Mouse (Mus musculus): ENCODE data around the gene Atxn1. TPM values are rescaled to one million over a fixed set of nuclear protein-coding genes. Genes with fewer than 3 reads are reported as not detected.

The Atxn1 gene
- total and polyA plus RNA-seq, 3 experiments = 0.39 to 1.1 TPM; not detected in 1

DNA sequence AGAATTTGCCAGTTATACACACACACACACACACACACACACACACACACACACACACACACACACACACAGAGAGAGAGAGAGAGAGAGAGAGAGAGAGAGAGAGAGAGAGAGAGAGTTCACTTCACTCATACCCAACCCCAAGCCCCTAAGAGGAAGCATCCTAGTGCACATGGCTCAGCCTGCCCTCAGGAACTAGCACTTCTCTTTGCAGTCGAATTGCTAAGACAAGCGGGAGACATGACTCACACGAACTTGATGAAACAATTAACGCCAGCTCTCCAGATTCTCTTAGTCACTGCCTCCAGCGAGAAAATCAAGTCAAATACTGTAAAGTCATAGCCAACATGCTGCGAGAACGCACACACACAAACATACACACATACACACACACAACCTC, 53.0 kb downstream of the Atxn1 start:
- Histone ChIP-seq H3K9ac (ENCODE audit: control insufficient read depth, low read depth, low read length, poor library complexity, severe bottlenecking) (peak overlapping the region; percentile 39), H3K27me3 (ENCODE audit: control insufficient read depth in 1 of 2, insufficient read depth in 2 of 2, low read length in 2 of 2) (no peaks in the 10 kb centered on the region), H3K4me1 (ENCODE audit: control insufficient read depth in 1 of 2, insufficient read depth in 2 of 2, low read length in 2 of 2) (peaks cover 2 to 38% of the 10 kb centered on the region in 2 experiments; a peak in 3 of 4 replicates), H3K4me3 (ENCODE audit: control insufficient read depth in 1 of 2, insufficient read depth in 1 of 2, low read depth in 2 of 2, low read length in 2 of 2) (no peak overlapping the region), H3K27ac (ENCODE audit: control insufficient read depth, low read depth, low read length) (peak overlapping the region; percentile 52), H3K36me3 (ENCODE audit: control insufficient read depth in 1 of 2, insufficient read depth in 2 of 2, low read length in 2 of 2) (peaks cover 0 to 28% of the 10 kb centered on the region in 2 experiments; a peak in 2 of 4 replicates), H3K9me3 (replicated peaks; ENCODE audit: insufficient read depth, low read length) (no peaks in the 10 kb centered on the region), H3K79me2 (ENCODE audit: control insufficient read depth, insufficient read depth, low read length, poor library complexity) (no peaks in the 10 kb centered on the region)
- TF ChIP-seq MYC (IDR thresholded peaks at IDR 0.05; ENCODE audit: low read depth, low read length) = peak; percentile 77
- TF ChIP-seq JUND (IDR thresholded peaks at IDR 0.05; ENCODE audit: low read depth, low read length) = peak; percentile 81; the same call in 1 of the 2 replicates
- TF ChIP-seq ZMIZ1 (IDR thresholded peaks at IDR 0.05; ENCODE audit: low read depth, low read length) = no peak
- peak; percentile 84 for DNase-seq (ENCODE audit: low read depth, low spot score)

DNA sequence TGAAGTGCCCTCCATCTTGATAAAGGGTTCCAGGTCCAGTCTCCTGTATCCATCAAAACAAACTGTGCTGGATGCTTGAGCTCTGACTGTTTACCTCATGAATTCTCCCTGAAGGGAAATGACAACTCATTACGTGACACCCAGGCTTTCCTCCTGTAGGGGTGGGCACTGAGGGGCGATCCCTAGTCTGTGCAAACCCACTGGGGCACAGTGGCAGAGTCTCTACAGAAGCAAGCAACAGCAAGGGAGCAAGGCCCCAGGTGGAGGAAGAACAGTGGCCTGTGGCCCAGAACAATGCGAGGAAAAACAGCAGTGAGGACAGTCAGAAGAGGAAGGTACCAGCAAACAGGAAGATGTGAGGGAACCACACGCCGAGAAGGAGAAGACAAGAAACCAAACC, 53.7 kb downstream of the Atxn1 start:
- Histone ChIP-seq H3K27ac (ENCODE audit: control insufficient read depth, low read depth, low read length) (peak overlapping the region; percentile 52), H3K9me3 (replicated peaks; ENCODE audit: insufficient read depth, low read length) (no peaks in the 10 kb centered on the region), H3K4me3 (ENCODE audit: control insufficient read depth in 1 of 2, insufficient read depth in 1 of 2, low read depth in 2 of 2, low read length in 2 of 2) (no peak overlapping the region), H3K79me2 (ENCODE audit: control insufficient read depth, insufficient read depth, low read length, poor library complexity) (no peaks in the 10 kb centered on the region), H3K27me3 (ENCODE audit: control insufficient read depth in 1 of 2, insufficient read depth in 2 of 2, low read length in 2 of 2) (no peaks in the 10 kb centered on the region), H3K4me1 (ENCODE audit: control insufficient read depth in 1 of 2, insufficient read depth in 2 of 2, low read length in 2 of 2) (peaks cover 2 to 42% of the 10 kb centered on the region in 2 experiments; a peak in 3 of 4 replicates), H3K9ac (ENCODE audit: control insufficient read depth, low read depth, low read length, poor library complexity, severe bottlenecking) (peak overlapping the region; percentile 39), H3K36me3 (ENCODE audit: control insufficient read depth in 1 of 2, insufficient read depth in 2 of 2, low read length in 2 of 2) (peaks cover 0 to 28% of the 10 kb centered on the region in 2 experiments; a peak in 2 of 4 replicates)
- peak; percentile 41 for DNase-seq (ENCODE audit: low read depth, low spot score)
- TF ChIP-seq TCF12 (IDR thresholded peaks at IDR 0.05; ENCODE audit: low read depth, low read length) (no peak), NRF1 (IDR thresholded peaks at IDR 0.05; ENCODE audit: insufficient read depth, low read depth, low read length, poor library complexity, severe bottlenecking) (no peak), MYC (IDR thresholded peaks at IDR 0.05; ENCODE audit: low read depth, low read length) (no peak), RCOR1 (IDR thresholded peaks at IDR 0.05; ENCODE audit: low read depth, low read length) (no peak), EP300 (IDR thresholded peaks at IDR 0.05; ENCODE audit: low read depth in 1 of 2, low read length in 2 of 2) (no peak), MEF2A (IDR thresholded peaks at IDR 0.05; ENCODE audit: extremely low read depth, insufficient replicate concordance, low read depth, low read length, poor library complexity, severe bottlenecking) (no peak), USF1 (IDR thresholded peaks at IDR 0.05; ENCODE audit: low read depth, low read length) (no peak), RAD21 (IDR thresholded peaks at IDR 0.05; ENCODE audit: low read depth, low read length) (no peak), ELF1 (IDR thresholded peaks at IDR 0.05; ENCODE audit: low read depth, low read length) (no peak), ZNF384 (IDR thresholded peaks at IDR 0.05; ENCODE audit: low read depth, low read length) (no peak)

DNA sequence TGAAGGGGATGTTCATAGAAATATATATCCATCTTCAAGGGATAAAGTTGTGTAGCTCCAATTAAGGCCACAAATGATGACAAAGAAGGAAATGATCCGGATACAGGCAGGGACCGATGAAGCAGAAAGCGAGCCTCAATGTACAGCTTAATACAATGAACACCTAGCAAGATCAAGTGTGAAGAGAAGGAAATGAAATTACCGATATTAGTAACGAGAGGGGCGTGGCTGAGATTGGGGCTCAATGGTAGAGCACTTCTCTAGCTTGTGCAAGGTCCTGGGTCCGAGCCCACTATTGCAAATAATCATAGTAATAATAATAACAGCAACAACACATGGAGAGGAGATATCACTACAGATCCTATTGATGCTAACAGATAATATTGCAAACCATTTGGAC, 54.5 kb downstream of the Atxn1 start:
- Histone ChIP-seq H3K9ac (ENCODE audit: control insufficient read depth, low read depth, low read length, poor library complexity, severe bottlenecking) (no peak overlapping the region), H3K36me3 (ENCODE audit: control insufficient read depth in 1 of 2, insufficient read depth in 2 of 2, low read length in 2 of 2) (peaks cover 0 to 33% of the 10 kb centered on the region in 2 experiments; a peak in 2 of 4 replicates), H3K27ac (ENCODE audit: control insufficient read depth, low read depth, low read length) (no peak overlapping the region), H3K4me1 (ENCODE audit: control insufficient read depth in 1 of 2, insufficient read depth in 2 of 2, low read length in 2 of 2) (peaks cover 2 to 47% of the 10 kb centered on the region in 2 experiments; a peak in 3 of 4 replicates), H3K9me3 (replicated peaks; ENCODE audit: insufficient read depth, low read length) (no peaks in the 10 kb centered on the region), H3K79me2 (ENCODE audit: control insufficient read depth, insufficient read depth, low read length, poor library complexity) (no peaks in the 10 kb centered on the region), H3K27me3 (ENCODE audit: control insufficient read depth in 1 of 2, insufficient read depth in 2 of 2, low read length in 2 of 2) (no peaks in the 10 kb centered on the region), H3K4me3 (ENCODE audit: control insufficient read depth in 1 of 2, insufficient read depth in 1 of 2, low read depth in 2 of 2, low read length in 2 of 2) (no peak overlapping the region)
- TF ChIP-seq MXI1 (IDR thresholded peaks at IDR 0.05; ENCODE audit: low read depth, low read length) (no peak), POLR2A (IDR thresholded peaks at IDR 0.05; ENCODE audit: control insufficient read depth in 1 of 2, insufficient read depth in 1 of 2, low read depth in 1 of 2, low read length in 2 of 2, poor library complexity in 1 of 2) (no peak), GABPA (IDR thresholded peaks at IDR 0.05; ENCODE audit: low read depth, low read length) (no peak), MAX (IDR thresholded peaks at IDR 0.05; ENCODE audit: low read length) (no peak), POLR2AphosphoS2 (IDR thresholded peaks at IDR 0.05; ENCODE audit: low read length) (no peak), SIN3A (IDR thresholded peaks at IDR 0.05; ENCODE audit: low read length) (no peak), CTCF (IDR thresholded peaks at IDR 0.05 in 2 of 3, conservative IDR thresholded peaks at IDR 0.05 in 1 of 3; ENCODE audit: control insufficient read depth in 1 of 3, insufficient read depth in 1 of 3, low read depth in 2 of 3, low read length in 3 of 3, poor library complexity in 1 of 3, severe bottlenecking in 1 of 3) (no peak), NELFE (IDR thresholded peaks at IDR 0.05; ENCODE audit: low read depth, low read length) (no peak), ZC3H11A (IDR thresholded peaks at IDR 0.05; ENCODE audit: low read depth, low read length) (no peak), MAFK (IDR thresholded peaks at IDR 0.05; ENCODE audit: borderline replicate concordance, low read depth, low read length) (no peak), ELF1 (IDR thresholded peaks at IDR 0.05; ENCODE audit: low read depth, low read length) (no peak), MAZ (IDR thresholded peaks at IDR 0.05; ENCODE audit: low read depth, low read length) (no peak), RCOR1 (IDR thresholded peaks at IDR 0.05; ENCODE audit: low read depth, low read length) (no peak), SMC3 (IDR thresholded peaks at IDR 0.05; ENCODE audit: low read depth, low read length) (no peak)
- no peak for DNase-seq (ENCODE audit: low read depth, low spot score)
